Mouse (Mus musculus) stomach, postnatal 0 days (tissue): ENCODE measurements around the gene Stk16. TPM values are rescaled to one million over a fixed set of nuclear protein-coding genes. Genes with fewer than 3 reads are reported as not detected.

Experiments
- ATAC-seq: fragments of 200-750 bp; cut with Nextera tagmentation; 2 replicates; pipeline ENCODE4 v1.8.0; 2017; ENCODE audit not compliant: low FRiP score, low TSS enrichment
- DNase-seq: peaks from one replicate; pipeline ENCODE4 v3.0.0-alpha.2; 2016; ENCODE audit warnings: low spot score
- H3K27ac ChIP-seq: fragments of 300-500 bp; sonication (generic); replicated peaks from 2 replicates; pipeline ENCODE4 v1.5.1; 2014; ENCODE audit warnings: mild to moderate bottlenecking, control low read depth
- H3K27me3 ChIP-seq: fragments of 300-500 bp; sonication (generic); 2 replicates; pipeline ENCODE4 v1.6.1; 2014; ENCODE audit warnings: low read length; ENCODE audit not compliant: control insufficient read depth, insufficient read depth
- H3K36me3 ChIP-seq: fragments of 300-500 bp; sonication (generic); 2 replicates; pipeline ENCODE4 v1.6.1; 2014; ENCODE audit warnings: low read length, mixed read lengths; ENCODE audit not compliant: control insufficient read depth, insufficient read depth
- H3K4me1 ChIP-seq: fragments of 300-500 bp; sonication (generic); replicated peaks from 2 replicates; pipeline ENCODE4 v1.6.1; 2014; ENCODE audit warnings: antibody characterized with exemption; ENCODE audit not compliant: control insufficient read depth, insufficient read depth
- H3K4me2 ChIP-seq: fragments of 300-500 bp; sonication (generic); replicated peaks from 2 replicates; pipeline ENCODE4 v1.6.1; 2014; ENCODE audit warnings: low read depth, mild to moderate bottlenecking, control low read depth, moderate library complexity
- H3K4me3 ChIP-seq: fragments of 300-500 bp; sonication (generic); 2 replicates; pipeline ENCODE4 v1.5.1; 2014; ENCODE audit warnings: low read depth, low read length, control low read depth
- H3K9ac ChIP-seq: fragments of 300-500 bp; sonication (generic); 2 replicates; pipeline ENCODE4 v1.6.1; 2014; ENCODE audit warnings: mild to moderate bottlenecking, low read length, control low read depth, mixed read lengths
- H3K9me3 ChIP-seq: fragments of 300-500 bp; sonication (generic); 2 replicates; pipeline ENCODE4 v1.6.1; 2016; ENCODE audit warnings: low read length; ENCODE audit not compliant: control insufficient read depth
- CTCF ChIP-seq: IDR thresholded peaks from 2 replicates; pipeline ENCODE4 v1.5.1; 2016; ENCODE audit warnings: antibody characterized with exemption, low read depth, mild to moderate bottlenecking, moderate library complexity
- EP300 ChIP-seq: optimal IDR thresholded peaks from 2 replicates; pipeline ENCODE3; 2016; ENCODE audit warnings: antibody characterized with exemption
- WGBS: fragments of 180-500 bp; shearing (Covaris S2); extraction: QIAGEN DNeasy Blood & Tissue Kit; methylation state at CpG from one replicate; pipeline ENCODE4 v1.1.7; 2014; 5-methylcytosine and 5-hydroxymethylcytosine counted together
- polyA plus RNA-seq: library from polyadenylated mRNA; unstranded; fragments of >200 nt; fragmentation: Nextera tagmentation; extraction: Ambion mirVana; gene quantifications from 2 replicates; pipeline ENCODE4 v1.2.1, GENCODE M21; 2015

The Stk16 gene
- polyA plus RNA-seq, 1 experiment from 2014 or later: 57.9 TPM

DNA sequence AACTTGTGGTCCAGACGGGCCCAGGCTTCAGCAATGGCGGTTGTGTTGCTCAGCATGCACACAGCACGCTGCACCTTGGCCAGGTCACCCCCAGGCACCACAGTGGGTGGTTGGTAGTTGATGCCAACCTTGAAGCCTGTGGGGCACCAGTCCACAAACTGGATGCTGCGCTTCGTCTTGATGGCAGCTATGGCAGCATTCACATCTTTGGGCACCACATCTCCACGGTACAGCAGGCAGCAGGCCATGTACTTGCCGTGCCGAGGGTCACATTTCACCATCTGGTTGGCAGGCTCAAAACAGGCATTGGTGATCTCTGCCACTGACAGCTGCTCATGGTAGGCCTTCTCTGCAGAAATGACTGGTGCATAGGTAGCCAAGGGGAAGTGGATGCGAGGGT is 5.1 kb downstream of the Stk16 start:
- WGBS: 91% methylated on average over 9 of the region's 9 CpGs
- DNase-seq: no peak
- Histone ChIP-seq H3K4me3 (no peak overlapping the region), H3K27me3 (no peaks in the 10 kb centered on the region), H3K4me2 (no peak overlapping the region), H3K36me3 (peaks cover 9% of the 10 kb centered on the region; the same call in 1 of the 2 replicates), H3K9me3 (no peaks in the 10 kb centered on the region), H3K4me1 (0 out of 2 replicates have a peak, but pooled peaks cover 2% of the 10 kb centered on the region), H3K27ac (peak overlapping the region; percentile 25; the same call in 1 of the 2 replicates), H3K9ac (no peak overlapping the region)
- no peak for TF ChIP-seq CTCF
- no peak for TF ChIP-seq EP300
- no peak for ATAC-seq

DNA sequence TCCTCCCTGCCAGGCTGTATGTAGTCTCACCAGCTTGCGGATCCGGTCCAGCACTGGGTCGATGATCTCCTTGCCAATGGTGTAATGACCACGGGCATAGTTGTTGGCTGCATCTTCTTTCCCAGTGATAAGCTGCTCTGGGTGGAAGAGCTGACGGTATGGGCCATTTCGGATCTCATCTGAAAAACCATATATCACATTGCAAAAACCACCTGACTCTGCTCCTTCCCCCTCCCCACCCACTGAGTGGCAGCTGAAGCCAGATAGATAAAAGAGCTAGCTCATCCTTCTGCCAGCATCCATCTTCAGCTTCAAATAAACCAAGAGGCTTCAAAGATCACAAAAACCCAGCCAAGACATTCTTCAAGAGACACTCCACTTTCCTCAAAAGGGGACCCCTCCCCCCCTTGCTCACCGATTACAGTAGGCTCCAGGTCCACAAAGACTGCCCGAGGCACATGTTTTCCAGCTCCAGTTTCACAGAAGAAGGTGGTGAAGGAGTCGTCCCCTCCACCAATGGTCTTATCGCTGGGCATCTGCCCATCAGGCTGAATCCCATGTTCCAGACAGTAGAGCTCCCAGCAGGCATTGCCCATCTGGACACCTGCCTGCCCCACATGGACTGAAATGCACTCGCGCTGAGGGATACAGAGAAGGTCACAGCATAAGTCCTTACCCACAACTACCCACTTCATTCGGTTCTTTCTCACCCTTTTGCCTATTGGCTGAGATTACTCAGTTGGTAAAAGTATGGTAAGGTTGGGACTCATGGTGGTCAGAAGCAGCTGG is 6.4 kb downstream of the Stk16 start:
- 72% methylated on average over 13 of the region's 13 CpGs for WGBS
- no peak for TF ChIP-seq EP300

GRCm38 (mm10) chr1:75217893-75218226 is 7.2 kb downstream of the Stk16 start:
- no peak for ATAC-seq
- Histone ChIP-seq H3K27me3 (no peaks in the 10 kb centered on the region), H3K9me3 (no peaks in the 10 kb centered on the region), H3K4me2 (peak overlapping the region; percentile 98), H3K4me3 (peak overlapping the region; percentile 52), H3K9ac (peak overlapping the region; percentile 69; the same call in 1 of the 2 replicates), H3K27ac (peak overlapping the region; percentile 83), H3K4me1 (0 out of 2 replicates have a peak, but pooled peaks cover 2% of the 10 kb centered on the region), H3K36me3 (0 out of 2 replicates have a peak, but pooled peaks cover 6% of the 10 kb centered on the region)
- TF ChIP-seq CTCF (no peak), EP300 (no peak)
- DNase-seq: no peak
- WGBS: 3% methylated on average over 6 of the region's 6 CpGs

More for the DNA sequence above, 6.4 kb downstream of the Stk16 start:
- H3K9me3 ChIP-seq: no peaks in the 10 kb centered on the region
- peak overlapping the region; percentile 98 for H3K4me2 ChIP-seq
- H3K27ac ChIP-seq: no peak overlapping the region
- H3K4me3 ChIP-seq: 0 out of 2 replicates have a peak overlapping the region, but pooled peaks have one; percentile 52
- DNase-seq (no peak), ATAC-seq (no peak)
- peaks cover 9% of the 10 kb centered on the region; the same call in 1 of the 2 replicates for H3K36me3 ChIP-seq
- no peaks in the 10 kb centered on the region for H3K27me3 ChIP-seq
- H3K4me1 ChIP-seq: 0 out of 2 replicates have a peak, but pooled peaks cover 2% of the 10 kb centered on the region
- H3K9ac ChIP-seq: 0 out of 2 replicates have a peak overlapping the region, but pooled peaks have one; percentile 27

DNA sequence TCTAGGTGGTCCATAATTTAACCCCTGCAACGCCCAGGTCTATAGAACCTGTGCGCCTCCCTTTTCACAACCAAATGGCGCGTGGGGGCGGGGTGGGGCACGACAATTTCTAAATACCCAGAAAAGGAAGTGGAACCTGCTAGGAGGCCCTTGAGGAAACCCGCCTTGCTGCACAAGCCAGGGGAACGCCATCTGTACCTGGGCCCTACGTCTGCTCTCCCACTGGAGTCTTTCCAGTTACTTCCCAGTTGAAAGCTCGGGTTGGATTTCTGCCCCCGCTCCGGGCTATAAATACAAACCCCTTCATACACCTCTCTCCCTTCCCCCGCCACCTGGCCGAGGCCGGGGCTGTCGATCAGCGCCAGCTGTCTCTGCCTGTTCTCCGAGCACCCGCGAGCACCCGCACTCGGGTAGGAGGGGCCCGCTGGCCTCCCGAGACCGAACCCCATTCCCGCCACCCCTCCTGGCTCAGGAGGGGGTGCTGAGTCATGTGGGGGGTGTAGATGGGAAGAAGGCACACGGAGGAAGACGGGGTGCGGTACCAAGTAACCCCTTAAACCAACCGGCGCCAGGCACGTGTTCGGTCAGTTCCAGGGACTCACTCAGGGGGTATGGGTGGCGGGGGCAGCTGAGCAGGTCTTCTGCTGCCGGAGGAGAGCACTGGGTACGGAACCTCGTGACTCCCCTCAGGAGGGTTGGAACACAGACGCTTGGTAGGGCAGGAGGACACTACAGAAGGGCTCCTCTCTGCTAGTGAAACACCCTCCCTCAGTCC is 7.8 kb downstream of the Stk16 start:
- H3K27me3 ChIP-seq: no peaks in the 10 kb centered on the region
- 0 out of 2 replicates have a peak, but pooled peaks cover 6% of the 10 kb centered on the region for H3K36me3 ChIP-seq
- H3K9ac ChIP-seq: peak overlapping the region; percentile 69
- no peaks in the 10 kb centered on the region for H3K9me3 ChIP-seq
- H3K4me1 ChIP-seq: 0 out of 2 replicates have a peak, but pooled peaks cover 2% of the 10 kb centered on the region
- ATAC-seq (peak; percentile 18), DNase-seq (peak; percentile 76)
- H3K4me2 ChIP-seq: peak overlapping the region; percentile 98
- H3K27ac ChIP-seq: peak overlapping the region; percentile 83
- TF ChIP-seq EP300 (peak; percentile 27), CTCF (no peak)
- under 1% methylated on average over 38 of the region's 38 CpGs for WGBS
- peak overlapping the region; percentile 52 for H3K4me3 ChIP-seq

DNA sequence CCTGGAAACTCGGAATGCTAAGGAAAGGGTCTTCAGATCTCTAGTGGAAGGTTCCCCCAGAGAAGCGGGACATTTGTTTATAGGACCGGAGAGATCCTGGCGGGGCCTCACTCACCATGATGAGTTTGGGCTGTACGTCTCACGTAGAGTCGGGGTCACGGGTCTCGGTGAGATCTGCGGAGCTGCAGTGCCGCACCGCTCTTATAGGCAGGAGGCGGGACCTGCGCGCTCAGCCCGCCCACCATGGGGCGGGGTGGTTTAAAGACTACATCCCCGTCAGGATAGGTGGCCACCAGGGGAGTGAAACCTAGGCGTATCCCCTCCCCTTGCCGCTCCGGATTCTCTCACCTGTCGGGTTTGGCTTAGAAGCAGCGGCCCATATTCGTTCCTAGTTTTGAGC is 8.4 kb downstream of the Stk16 start:
- Histone ChIP-seq H3K9ac (peak overlapping the region; percentile 69), H3K27ac (peak overlapping the region; percentile 83), H3K4me3 (peak overlapping the region; percentile 52), H3K4me2 (peak overlapping the region; percentile 98), H3K4me1 (0 out of 2 replicates have a peak, but pooled peaks cover 2% of the 10 kb centered on the region), H3K27me3 (no peaks in the 10 kb centered on the region), H3K9me3 (no peaks in the 10 kb centered on the region), H3K36me3 (0 out of 2 replicates have a peak, but pooled peaks cover 3% of the 10 kb centered on the region)
- DNase-seq: peak; percentile 95
- peak; percentile 86 for ATAC-seq
- TF ChIP-seq CTCF: no peak; the same call in 1 of the 2 replicates
- no peak for TF ChIP-seq EP300
- WGBS: 0% methylated on average over 24 of the region's 24 CpGs
